Mouse (Mus musculus): ENCODE measurements around the gene Ppp1r37.
"Not testable (repeated sequence)": the region's sequence is repeated elsewhere in the genome, so short reads cannot be mapped to it uniquely, and the experiment has no call there.

The Ppp1r37 gene

DNA sequence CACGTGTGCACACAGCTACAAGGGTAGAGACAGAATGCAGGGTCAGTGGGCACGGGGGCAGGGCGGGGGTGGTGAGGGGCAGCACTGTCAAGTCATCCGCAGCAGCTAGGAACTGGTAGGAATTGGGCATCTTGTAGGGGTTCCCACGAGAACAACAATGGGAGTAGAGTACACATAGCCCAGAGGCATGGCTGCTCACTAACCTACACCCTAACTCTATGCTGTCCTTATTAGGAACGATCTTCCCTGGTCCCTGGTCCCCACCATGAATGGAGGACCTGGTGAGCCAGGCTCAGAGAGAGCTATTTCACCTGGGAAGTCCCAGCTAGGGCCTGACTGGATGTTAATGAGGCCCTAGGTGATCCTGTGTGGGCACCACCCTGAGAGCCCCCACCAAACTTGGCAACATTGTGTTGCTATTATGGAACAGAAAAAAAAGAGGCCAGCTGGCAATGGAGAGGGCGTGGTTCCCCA lies 21.2 kb downstream of the Ppp1r37 start:
- DNase-seq (ENCODE audit: low spot score in 2 of 2), result no peak

DNA sequence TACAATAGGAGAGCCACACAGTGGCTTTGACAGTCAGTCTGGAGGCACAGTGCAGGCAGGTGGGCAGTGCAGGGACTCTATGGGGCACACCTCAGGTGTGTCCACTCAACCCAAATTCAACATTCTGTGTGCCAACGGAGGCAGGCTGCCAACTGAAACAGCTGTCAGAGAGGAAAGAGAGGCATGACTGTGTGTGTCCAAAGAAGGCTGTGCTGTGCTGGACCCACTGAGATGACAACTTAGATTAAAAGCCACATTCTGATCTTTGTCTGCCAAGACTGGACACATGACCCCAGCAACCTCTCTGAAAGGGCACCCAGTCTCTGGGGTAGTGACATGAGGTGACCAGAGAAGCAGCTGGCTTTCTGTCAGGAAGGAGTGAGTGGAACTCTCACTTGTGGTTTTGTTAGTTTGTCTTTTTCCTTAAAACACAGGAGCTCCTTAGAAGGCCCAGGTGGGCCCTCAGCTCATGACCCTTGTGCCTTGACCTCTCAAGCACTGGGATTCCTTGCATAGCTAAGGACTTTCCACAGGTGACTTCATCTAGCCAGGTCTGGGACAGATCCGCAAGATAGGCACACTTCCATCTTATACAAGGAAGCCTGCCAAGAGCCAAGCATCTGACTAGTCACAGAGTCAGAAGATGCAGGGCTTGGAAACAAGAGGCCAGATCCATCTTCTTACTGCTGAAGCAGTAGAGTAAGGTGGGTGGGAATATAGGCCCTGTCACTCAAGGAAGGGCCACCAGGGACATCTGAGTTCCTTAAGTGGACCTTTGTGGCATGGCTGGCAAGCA lies 21.9 kb downstream of the Ppp1r37 start:
- DNase-seq (ENCODE audit: low spot score in 2 of 2), result no peak

DNA sequence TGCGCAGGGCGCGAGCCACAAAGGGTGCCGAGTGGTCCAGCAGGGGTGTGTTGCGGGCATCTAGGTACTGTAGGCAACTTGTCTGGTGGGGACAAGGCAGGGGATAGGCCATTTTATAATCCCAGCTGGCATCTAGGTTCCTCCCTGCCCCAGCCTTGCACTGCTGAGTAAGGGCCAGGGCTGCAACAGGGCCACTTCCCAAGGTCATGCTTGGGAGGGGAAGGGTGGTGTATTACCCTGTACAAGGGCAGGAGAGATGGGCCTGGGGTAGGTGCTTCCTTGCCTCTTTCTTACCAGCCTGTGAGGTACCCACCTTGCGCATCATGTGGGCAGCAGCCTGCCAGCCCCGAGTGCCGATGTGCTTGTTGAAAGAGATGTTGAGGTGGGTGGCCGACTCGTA lies 28.2 kb downstream of the Ppp1r37 start:
- DNase-seq (ENCODE audit: low spot score in 2 of 2), result no peak

GRCm38 (mm10) chr7:19532240-19532639 lies 30.6 kb downstream of the Ppp1r37 start:
- DNase-seq (ENCODE audit: low spot score in 2 of 2), result no peak

- DNase-seq (ENCODE audit: low spot score in 2 of 2), result no peak
Observed at GRCm38 (mm10) chr7:19531077-19531476, 31.8 kb downstream of the Ppp1r37 start.

- no peak for DNase-seq (ENCODE audit: low spot score in 2 of 2)
Observed at GRCm38 (mm10) chr7:19525105-19525481, 37.8 kb downstream of the Ppp1r37 start.

GRCm38 (mm10) chr7:19524420-19525104 lies 38.3 kb downstream of the Ppp1r37 start:
- DNase-seq (ENCODE audit: low spot score in 2 of 2), result no peak

DNA sequence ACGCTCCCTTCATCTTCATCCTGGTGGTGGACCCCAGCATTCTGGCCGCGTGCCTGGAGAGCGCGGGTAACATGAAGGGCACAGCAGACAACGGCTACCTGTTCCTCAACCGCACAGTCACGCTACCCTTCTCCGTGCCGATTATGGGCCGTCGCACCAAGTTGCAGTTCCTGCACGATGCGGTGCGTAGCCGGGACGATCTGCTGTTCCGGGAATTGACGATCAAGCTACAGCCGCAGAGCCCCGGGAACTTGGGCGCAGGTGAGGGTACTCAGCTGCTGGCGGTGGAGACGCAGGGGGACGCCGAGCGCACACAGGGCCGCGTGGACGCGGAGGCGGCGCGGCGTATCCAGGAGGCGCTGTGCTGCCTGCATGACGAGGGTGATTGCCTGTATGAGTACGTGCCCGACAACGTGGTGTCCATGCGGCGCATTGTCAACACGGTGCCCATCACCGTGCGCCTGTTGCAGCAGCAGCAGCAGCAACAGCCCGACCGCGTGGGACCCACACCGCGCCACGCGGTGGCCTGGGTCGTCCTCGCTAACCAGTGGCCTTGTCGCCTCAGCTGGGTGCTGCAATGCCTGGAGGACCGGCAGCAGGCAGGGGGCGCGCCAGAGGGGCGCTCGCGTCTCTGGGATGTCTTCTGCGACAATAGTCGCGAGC lies 39.0 kb downstream of the Ppp1r37 start:
- DNase-seq (ENCODE audit: low spot score in 2 of 2), result no peak

GRCm38 (mm10) chr7:19523017-19523756 lies 39.7 kb downstream of the Ppp1r37 start:
- DNase-seq (ENCODE audit: low spot score in 2 of 2), result no peak

- no peak for DNase-seq (ENCODE audit: low spot score in 2 of 2)
Observed at GRCm38 (mm10) chr7:19520032-19520431, 42.8 kb downstream of the Ppp1r37 start.

GRCm38 (mm10) chr7:19517652-19518365 lies 45.1 kb downstream of the Ppp1r37 start, which contains the start of gene Nkpd1:
TSS of gene Nkpd1 (plus strand) at chr7:19517838.
- DNase-seq (ENCODE audit: low spot score in 2 of 2), result no peak

- DNase-seq (ENCODE audit: low spot score in 2 of 2), result no peak
Observed at GRCm38 (mm10) chr7:19512353-19512752, 50.5 kb downstream of the Ppp1r37 start.

DNA sequence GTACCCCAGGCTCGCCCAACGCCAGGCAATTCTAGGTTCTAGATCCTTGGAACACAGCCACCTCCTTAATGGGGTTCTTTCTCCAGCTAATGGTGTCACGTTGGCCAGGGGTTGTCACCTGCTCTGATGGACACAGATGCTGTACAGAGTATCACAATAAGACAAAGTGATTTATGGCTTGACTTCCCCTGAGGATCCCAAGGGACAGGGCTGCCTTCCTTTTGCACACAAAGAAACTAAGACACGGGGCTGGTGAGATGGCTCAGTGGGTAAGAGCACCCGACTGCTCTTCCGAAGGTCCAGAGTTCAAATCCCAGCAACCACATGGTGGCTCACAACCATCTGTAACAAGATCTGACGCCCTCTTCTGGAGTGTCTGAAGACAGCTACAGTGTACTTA lies 50.9 kb downstream of the Ppp1r37 start:
- not testable (repeated sequence) for DNase-seq (ENCODE audit: low spot score in 2 of 2)

DNA sequence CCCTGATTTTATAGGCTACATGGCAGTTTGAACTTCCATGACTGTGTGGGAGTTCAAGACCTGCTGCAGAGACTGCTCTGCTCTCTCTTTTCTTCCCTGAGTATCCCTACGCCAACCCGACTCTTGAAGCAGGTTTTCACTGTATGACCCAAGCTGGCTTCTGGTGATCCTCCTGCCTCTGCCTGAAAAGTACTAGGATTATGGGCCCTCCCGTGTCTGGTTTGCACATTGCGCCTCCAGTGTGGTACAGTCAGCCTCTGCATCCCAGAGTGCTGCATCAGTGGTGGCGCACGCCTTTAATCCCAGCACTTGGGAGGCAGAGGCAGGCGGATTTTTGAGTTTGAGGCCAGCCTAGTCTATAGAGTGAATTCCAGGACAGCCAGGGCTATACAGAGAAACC lies 53.1 kb downstream of the Ppp1r37 start:
- no peak for DNase-seq (ENCODE audit: low spot score in 2 of 2)

DNA sequence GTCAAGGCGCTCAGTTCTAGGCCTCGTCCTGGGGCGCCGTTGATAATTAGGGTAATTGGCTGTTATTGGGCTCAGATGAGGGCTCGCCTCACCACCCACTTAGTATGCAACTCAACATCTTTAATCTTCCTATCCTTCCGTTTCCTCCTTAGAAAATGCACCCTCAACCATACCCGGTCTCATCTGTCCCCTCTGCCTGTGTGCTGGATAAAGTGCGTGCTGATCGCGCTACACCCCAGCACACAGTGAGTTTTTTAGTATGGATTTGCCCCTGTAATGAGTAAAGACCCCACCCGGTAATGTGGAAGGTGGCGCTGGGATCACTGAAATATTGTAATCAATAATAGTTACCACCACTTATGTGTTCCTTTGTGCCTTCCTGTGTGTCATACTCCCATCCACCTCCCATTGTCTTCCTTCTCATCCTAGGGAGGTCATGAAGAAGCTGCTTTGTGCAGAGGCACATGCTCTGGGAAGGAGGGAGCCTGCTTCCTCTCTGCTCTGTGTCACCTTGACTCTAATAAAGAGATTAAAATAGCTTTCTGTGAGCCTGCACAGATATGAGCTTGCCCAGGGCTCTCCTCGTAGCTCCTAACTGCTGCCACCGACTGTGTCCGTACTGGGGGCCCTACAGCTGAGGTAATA lies 53.8 kb downstream of the Ppp1r37 start:
- DNase-seq (ENCODE audit: low spot score in 2 of 2), result no peak

DNA sequence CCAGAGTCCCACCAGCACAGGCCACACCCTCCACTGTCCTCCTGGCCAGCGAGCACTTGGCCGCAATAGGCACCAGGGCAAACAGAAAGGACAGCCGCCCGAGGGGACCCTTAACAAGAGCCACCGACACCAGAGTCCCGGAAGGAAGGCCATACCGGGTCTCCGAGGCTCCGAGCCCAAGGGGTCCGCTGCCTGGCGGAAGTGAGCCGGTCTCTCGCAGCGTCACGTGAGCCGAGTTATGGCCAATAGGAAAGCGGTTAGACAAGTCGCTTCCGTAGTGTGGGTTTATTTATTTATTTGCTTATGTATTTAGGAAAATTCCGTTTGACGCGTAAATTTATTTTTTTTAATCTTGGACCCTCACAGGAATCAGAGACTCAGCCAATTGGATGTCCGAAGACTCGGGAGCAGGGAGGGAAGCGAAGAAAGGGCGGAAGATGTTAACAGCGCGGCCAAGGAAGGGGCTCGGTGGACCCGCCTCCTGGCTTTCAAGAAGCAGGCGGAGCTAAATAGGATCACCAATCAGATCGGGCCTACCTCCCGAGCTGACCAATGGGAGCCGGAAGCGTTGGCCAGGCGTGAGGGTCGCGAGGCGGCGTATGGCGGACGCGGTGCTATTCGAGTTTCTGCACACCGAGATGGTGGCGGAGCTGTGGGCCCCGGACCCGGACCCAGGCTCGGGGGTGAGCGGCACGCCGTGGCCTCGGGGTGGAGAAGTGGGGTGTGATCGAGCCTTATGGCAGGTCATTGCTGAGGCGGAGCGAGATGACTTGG lies 54.5 kb downstream of the Ppp1r37 start, which contains the start of the genes Bloc1s3 and Trappc6a:
Gene Bloc1s3, minus strand, starts transcription at position 218 of the 774 bp plus-strand sequence.
Gene Trappc6a, plus strand, starts transcription at position 246 of the 774 bp plus-strand sequence.
- DNase-seq (ENCODE audit: low spot score in 2 of 2), result peak; percentile 85 to 88

DNA sequence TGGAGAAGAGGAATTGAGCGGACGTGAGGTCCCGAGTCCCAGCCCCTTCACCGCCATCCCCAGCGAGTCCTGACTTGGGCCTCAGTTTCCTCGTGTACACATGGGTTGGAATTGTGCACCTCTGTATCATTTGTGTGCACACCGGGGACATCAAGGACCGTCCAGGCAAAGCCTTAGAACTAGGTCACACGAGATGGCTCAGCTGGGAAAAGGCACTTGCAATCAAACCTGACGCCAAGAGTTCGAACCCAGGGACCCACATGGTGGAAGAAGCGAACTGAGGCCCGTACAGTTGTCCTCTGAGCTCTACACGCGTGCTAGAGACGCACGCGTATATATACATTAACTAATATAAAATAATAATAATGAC lies 55.3 kb downstream of the Ppp1r37 start:
- no peak for DNase-seq (ENCODE audit: low spot score in 2 of 2)

DNA sequence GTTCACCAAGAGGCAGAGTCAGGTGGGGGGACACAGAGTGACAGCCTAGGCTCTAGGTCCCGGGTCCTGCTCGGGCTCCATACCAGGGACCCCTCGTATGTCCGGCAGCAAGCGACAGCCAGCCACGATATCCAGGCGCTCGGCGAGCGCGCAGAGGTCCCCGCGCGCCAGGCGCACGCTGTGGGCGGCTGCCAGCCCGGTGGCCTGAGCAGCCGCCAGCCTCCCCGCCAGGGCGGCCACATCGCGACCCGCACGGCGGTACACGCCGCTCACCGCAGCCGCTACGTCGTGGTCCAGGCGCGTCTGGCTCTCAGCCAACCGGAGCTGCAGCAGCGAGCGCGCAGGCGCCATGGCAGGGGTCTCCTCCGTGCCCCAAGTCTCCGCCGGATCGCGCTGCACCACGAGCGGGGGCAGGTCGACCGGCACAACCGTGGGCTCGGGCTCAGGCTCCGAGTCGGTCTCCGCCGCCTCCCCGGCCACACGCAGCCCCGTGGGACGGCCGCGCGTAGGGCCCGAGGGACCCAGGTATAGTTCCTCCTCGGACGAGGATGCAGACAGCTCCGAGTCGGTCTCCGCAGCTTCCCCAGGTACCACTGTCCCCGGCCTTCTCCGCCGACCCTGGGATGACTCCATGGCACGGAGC lies 55.8 kb downstream of the Ppp1r37 start:
- peak; percentile 20 to 38 for DNase-seq (ENCODE audit: low spot score in 2 of 2)

DNA sequence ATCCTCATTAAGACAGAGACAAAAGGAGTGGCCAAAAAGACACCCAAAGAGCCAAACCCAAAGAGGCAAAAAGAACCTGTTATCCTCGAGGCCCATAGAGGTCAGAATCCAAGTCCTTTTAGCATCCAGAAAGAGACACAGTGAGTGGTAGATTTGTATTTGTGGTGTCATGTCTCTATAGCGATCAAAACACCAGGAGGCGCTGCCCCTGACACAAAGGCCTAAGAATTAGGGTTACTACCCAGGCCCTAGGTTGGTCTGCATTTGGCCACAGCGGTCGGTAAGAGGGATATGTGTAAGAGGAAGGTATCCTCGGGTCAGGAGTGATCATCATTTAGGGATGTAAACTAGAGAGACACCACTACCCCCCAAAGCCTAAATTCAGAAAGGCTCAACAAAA lies 56.5 kb downstream of the Ppp1r37 start:
- no peak for DNase-seq (ENCODE audit: low spot score in 2 of 2)
